ENCODE assay signal across 25 mouse cellular contexts in the genomic region with DNA sequence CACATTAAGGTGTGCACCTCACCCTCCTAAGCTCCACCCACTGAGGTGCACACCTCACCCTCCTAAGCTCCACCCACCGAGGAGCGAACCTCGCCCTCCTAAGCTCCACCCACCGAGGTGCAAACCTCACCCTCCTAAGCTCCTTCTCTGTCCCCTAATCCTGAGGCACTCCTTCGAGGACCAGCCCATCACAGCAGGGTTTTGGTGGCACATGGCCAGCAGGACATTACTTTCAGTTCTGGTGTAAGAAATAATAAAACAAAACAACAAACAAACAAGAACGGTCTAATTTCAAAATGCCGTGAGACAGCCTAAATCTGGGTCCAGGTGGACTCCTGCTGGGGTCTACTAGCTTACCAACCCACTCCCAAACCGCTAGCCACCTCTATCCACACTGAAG.
"Had no signal": no experiment of that assay in that cellular context is flagged by ENCODE, and none has a peak within 500 bp of the region (broad histone marks: within the 10 kb centered on the region; RNA-seq: fewer than 3 reads in every experiment).

No protein-coding gene starts in this region.

- H3K36me3 ChIP-seq: heart, embryonic 12.5 days; hindbrain, embryonic 10.5 days; hindbrain, embryonic 12.5 days; intestine, embryonic 15.5 days; limb, embryonic 10.5 days; limb, embryonic 12.5 days; liver, embryonic 13.5 days; liver, embryonic 15.5 days had no signal

- H3K9ac ChIP-seq: heart, embryonic 12.5 days; hindbrain, embryonic 12.5 days; hindbrain, embryonic 14.5 days; intestine, embryonic 15.5 days; limb, embryonic 12.5 days; liver, embryonic 13.5 days; liver, embryonic 15.5 days had no signal

- H3K4me3 ChIP-seq: heart, adult 2 months; heart, embryonic 12.5 days; hindbrain, embryonic 10.5 days; hindbrain, embryonic 12.5 days; intestine, embryonic 15.5 days; layer of hippocampus, adult 2 months; left cerebral cortex, adult 2 months; limb, embryonic 10.5 days; limb, embryonic 12.5 days; liver, embryonic 13.5 days; liver, embryonic 15.5 days had no signal

- H3K9me3 ChIP-seq: heart, embryonic 12.5 days; hindbrain, embryonic 10.5 days; hindbrain, embryonic 12.5 days; intestine, embryonic 15.5 days; limb, embryonic 10.5 days; limb, embryonic 12.5 days; liver, embryonic 13.5 days; liver, embryonic 15.5 days had no signal

- ATAC-seq: hindbrain, embryonic 16.5 days; inflammation-experienced regulatory T-cells, adult 6 months; intestine, embryonic 15.5 days; intestine, postnatal 0 days had no signal

- DNase-seq: gastrocnemius, postnatal 14 days; gastrocnemius, postnatal 36 days; heart, adult 11 months; heart, adult 2 months; heart, postnatal 10 days; heart, postnatal 4 days; kidney, adult 18-20 months; kidney, adult 8-10 months; kidney, postnatal 10 days; kidney, postnatal 25 days; kidney, postnatal 4 days; liver, embryonic 13.5 days had no signal

- H3K27me3 ChIP-seq: hindbrain, embryonic 12.5 days; intestine, embryonic 15.5 days; liver, embryonic 13.5 days; liver, embryonic 15.5 days had no signal

- H3K27ac ChIP-seq: heart, adult 2 months; hindbrain, embryonic 12.5 days; hindbrain, embryonic 14.5 days; intestine, embryonic 15.5 days; layer of hippocampus, adult 2 months; left cerebral cortex, adult 2 months; limb, embryonic 10.5 days; limb, embryonic 12.5 days had no signal

- H3K4me2 ChIP-seq: heart, embryonic 12.5 days; hindbrain, embryonic 12.5 days; hindbrain, embryonic 14.5 days; intestine, embryonic 15.5 days; limb, embryonic 12.5 days; liver, embryonic 13.5 days; liver, embryonic 15.5 days had no signal
